Mouse (Mus musculus) myocyte (in vitro differentiated cells): ENCODE results near the gene Rbpjl. TPM values are rescaled to one million over a fixed set of nuclear protein-coding genes. Genes with fewer than 3 reads are reported as not detected.

Source experiments
- H3K27me3 ChIP-seq: one replicate; pipeline ENCODE4 v1.6.1; 2011; ENCODE audit not compliant: control insufficient read depth, insufficient read depth, insufficient read length
- H3K36me3 ChIP-seq: one replicate; pipeline ENCODE4 v1.6.1; 2011; ENCODE audit not compliant: control insufficient read depth, insufficient read depth
- H3K4me2 ChIP-seq: one replicate; pipeline ENCODE4 v1.6.1; 2011; ENCODE audit warnings: low read depth, control low read depth
- H3K4me3 ChIP-seq: one replicate; pipeline ENCODE4 v1.5.1; 2011; ENCODE audit warnings: mild to moderate bottlenecking, control low read depth, moderate library complexity
- H3K79me2 ChIP-seq: one replicate; pipeline ENCODE4 v1.6.1; 2011; ENCODE audit not compliant: control insufficient read depth, insufficient read depth
- H3ac ChIP-seq: one replicate; pipeline ENCODE4 v1.6.1; 2011; ENCODE audit not compliant: control insufficient read depth, insufficient read length
- CEBPB ChIP-seq: IDR thresholded peaks from 2 replicates; pipeline ENCODE4 v1.6.1; 2011; ENCODE audit warnings: mild to moderate bottlenecking, moderate library complexity; ENCODE audit not compliant: poor library complexity, insufficient read depth, severe bottlenecking
- E2F4 ChIP-seq: IDR thresholded peaks from one replicate; pipeline ENCODE4 v1.6.1; 2011; ENCODE audit warnings: mild to moderate bottlenecking, control low read depth, moderate library complexity; ENCODE audit not compliant: insufficient read depth
- MAX ChIP-seq: IDR thresholded peaks from one replicate; pipeline ENCODE4 v1.6.1; 2011; ENCODE audit warnings: low read depth, mild to moderate bottlenecking, control low read depth
- MYOD1 ChIP-seq, 3 experiments: IDR thresholded peaks; one replicate each; pipeline ENCODE4 v1.6.1; 2011; ENCODE audit warnings: control low read depth in 2 of 3, low read depth in 2 of 3, mild to moderate bottlenecking in 2 of 3, moderate library complexity in 1 of 3; ENCODE audit not compliant: insufficient read length in 2 of 3, control insufficient read depth in 1 of 3
- MYOG ChIP-seq, 3 experiments: IDR thresholded peaks; one replicate each; pipeline ENCODE4 v1.6.1; 2011; ENCODE audit warnings: control low read depth in 2 of 3, low read depth in 2 of 3, mild to moderate bottlenecking in 2 of 3; ENCODE audit not compliant: insufficient read length in 2 of 3, control insufficient read depth in 1 of 3, insufficient read depth in 1 of 3
- POLR2A ChIP-seq: IDR thresholded peaks from one replicate; pipeline ENCODE4 v1.6.1; 2011; ENCODE audit warnings: low read depth, mild to moderate bottlenecking, control low read depth, moderate library complexity; ENCODE audit not compliant: insufficient read length
- POLR2AphosphoS2 ChIP-seq: IDR thresholded peaks from one replicate; pipeline ENCODE4 v1.6.1; 2011; ENCODE audit warnings: low read depth, control low read depth; ENCODE audit not compliant: insufficient read length
- REST ChIP-seq: IDR thresholded peaks from one replicate; pipeline ENCODE4 v1.6.1; 2011; ENCODE audit warnings: mild to moderate bottlenecking, control low read depth, moderate library complexity; ENCODE audit not compliant: insufficient read depth, insufficient read length
- SRF ChIP-seq: IDR thresholded peaks from one replicate; pipeline ENCODE4 v1.6.1; 2011; ENCODE audit warnings: low read depth; ENCODE audit not compliant: control insufficient read depth, insufficient read length
- TCF12 ChIP-seq: IDR thresholded peaks from one replicate; pipeline ENCODE4 v1.6.1; 2011; ENCODE audit warnings: mild to moderate bottlenecking, control low read depth; ENCODE audit not compliant: poor library complexity, insufficient read depth, severe bottlenecking
- TCF3 ChIP-seq: IDR thresholded peaks from one replicate; pipeline ENCODE4 v1.6.1; 2011; ENCODE audit warnings: low read depth, control low read depth; ENCODE audit not compliant: insufficient read length
- USF1 ChIP-seq: IDR thresholded peaks from one replicate; pipeline ENCODE4 v1.6.1; 2011; ENCODE audit warnings: low read depth, mild to moderate bottlenecking, control low read depth, moderate library complexity
- polyA plus RNA-seq: library from polyadenylated mRNA; unstranded; fragments of >200 nt; fragmentation: generic; extraction: Trizol; gene quantifications from one replicate; pipeline ENCODE4 v1.2.1, GENCODE M21; 2012; ENCODE audit warnings: missing spikeins

Gene Rbpjl
- polyA plus RNA-seq, 1 experiment: 0.06 TPM

GRCm38 (mm10) chr2:164453887-164454500, 51.1 kb downstream of the Rbpjl start:
- H3K36me3 ChIP-seq: no peaks in the 10 kb centered on the region
- no peak for TF ChIP-seq MYOG (IDR thresholded peaks at IDR 0.05; ENCODE audit: control insufficient read depth in 1 of 3, insufficient read depth in 1 of 3, insufficient read length in 2 of 3, low read depth in 2 of 3)
- TF ChIP-seq REST: no peak
- no peak for TF ChIP-seq SRF
- no peak for TF ChIP-seq MYOD1 (IDR thresholded peaks at IDR 0.05; ENCODE audit: control insufficient read depth in 1 of 3, insufficient read length in 2 of 3, low read depth in 2 of 3)
- TF ChIP-seq E2F4: no peak
- no peak for TF ChIP-seq POLR2AphosphoS2
- TF ChIP-seq CEBPB: no peak
- TF ChIP-seq POLR2A: no peak
- TF ChIP-seq MAX: no peak
- no peak for TF ChIP-seq USF1
- no peak for TF ChIP-seq TCF12
- TF ChIP-seq TCF3: no peak
- H3K79me2 ChIP-seq: no peaks in the 10 kb centered on the region
- H3K4me3 ChIP-seq: no peak overlapping the region
- H3K4me2 ChIP-seq: no peak overlapping the region
- no peaks in the 10 kb centered on the region for H3K27me3 ChIP-seq
- H3ac ChIP-seq: no peak overlapping the region

GRCm38 (mm10) chr2:164454846-164455245, 51.9 kb downstream of the Rbpjl start:
- no peaks in the 10 kb centered on the region for H3K79me2 ChIP-seq
- H3K27me3 ChIP-seq: no peaks in the 10 kb centered on the region
- TF ChIP-seq CEBPB (peak; percentile 97), POLR2A (no peak)
- H3K4me3 ChIP-seq: no peak overlapping the region
- no peak overlapping the region for H3ac ChIP-seq
- H3K4me2 ChIP-seq: peak overlapping the region; percentile 45
- no peaks in the 10 kb centered on the region for H3K36me3 ChIP-seq

GRCm38 (mm10) chr2:164455421-164456190, 52.7 kb downstream of the Rbpjl start:
- H3K36me3 ChIP-seq: no peaks in the 10 kb centered on the region
- peak overlapping the region; percentile 71 for H3K4me2 ChIP-seq
- H3K27me3 ChIP-seq: no peaks in the 10 kb centered on the region
- TF ChIP-seq TCF12 (no peak), TCF3 (no peak), POLR2AphosphoS2 (no peak), USF1 (no peak), CEBPB (no peak), REST (no peak), MYOG (IDR thresholded peaks at IDR 0.05; ENCODE audit: control insufficient read depth in 1 of 3, insufficient read depth in 1 of 3, insufficient read length in 2 of 3, low read depth in 2 of 3) (no peak), MYOD1 (IDR thresholded peaks at IDR 0.05; ENCODE audit: control insufficient read depth in 1 of 3, insufficient read length in 2 of 3, low read depth in 2 of 3) (no peak), SRF (no peak), POLR2A (no peak), MAX (no peak), E2F4 (no peak)
- no peak overlapping the region for H3ac ChIP-seq
- H3K4me3 ChIP-seq: no peak overlapping the region
- H3K79me2 ChIP-seq: no peaks in the 10 kb centered on the region

GRCm38 (mm10) chr2:164456413-164456812, 53.5 kb downstream of the Rbpjl start:
- Histone ChIP-seq H3K27me3 (no peaks in the 10 kb centered on the region), H3K79me2 (peaks cover 2% of the 10 kb centered on the region), H3K36me3 (no peaks in the 10 kb centered on the region), H3ac (no peak overlapping the region), H3K4me2 (peak overlapping the region; percentile 71), H3K4me3 (no peak overlapping the region)
- TF ChIP-seq CEBPB (no peak), POLR2A (no peak)

GRCm38 (mm10) chr2:164456864-164457300, 53.9 kb downstream of the Rbpjl start, which contains the start of gene Sys1:
TSS of gene Sys1 (plus strand) at chr2:164456964.
- Histone ChIP-seq H3ac (no peak within 1 kb of the TSS), H3K4me2 (peak within 1 kb of the TSS; percentile 71), H3K27me3 (no peaks in the 10 kb centered on the region), H3K79me2 (peaks cover 7% of the 10 kb centered on the region), H3K36me3 (no peaks in the 10 kb centered on the region), H3K4me3 (no peak within 1 kb of the TSS)
- TF ChIP-seq POLR2AphosphoS2: no peak
- TF ChIP-seq E2F4: no peak
- TF ChIP-seq MYOG (IDR thresholded peaks at IDR 0.05; ENCODE audit: control insufficient read depth in 1 of 3, insufficient read depth in 1 of 3, insufficient read length in 2 of 3, low read depth in 2 of 3): no peak
- no peak for TF ChIP-seq USF1
- TF ChIP-seq TCF3: no peak
- TF ChIP-seq TCF12: no peak
- TF ChIP-seq POLR2A: no peak
- no peak for TF ChIP-seq CEBPB
- no peak for TF ChIP-seq SRF
- no peak for TF ChIP-seq REST
- TF ChIP-seq MAX: no peak
- TF ChIP-seq MYOD1 (IDR thresholded peaks at IDR 0.05; ENCODE audit: control insufficient read depth in 1 of 3, insufficient read length in 2 of 3, low read depth in 2 of 3): no peak
